Mouse (Mus musculus): ENCODE data around the gene Gstm1. TPM values are rescaled to one million over a fixed set of nuclear protein-coding genes. Genes with fewer than 3 reads are reported as not detected.

The Gstm1 gene
- polyA plus RNA-seq (2016; fragmentation: Nextera tagmentation; extraction: Ambion mirVana), result 45.2 and 46.5 TPM in 2 replicates

GRCm38 (mm10) chr3:108017473-108018189, at the start of gene Gstm1:
Gstm1 (minus strand) TSS chr3:108017973.
- H3K4me2 ChIP-seq (replicated peaks), result peak within 1 kb of the TSS; percentile 72
- 0% methylated on average over 31 of the region's 31 CpGs for WGBS
- H3K27me3 ChIP-seq, result no peaks in the 10 kb centered on the region
- no peaks in the 10 kb centered on the region for H3K9me3 ChIP-seq
- ATAC-seq (ENCODE audit: insufficient number of reproducible peaks, insufficient read depth, low FRiP score, low TSS enrichment), result peak; percentile 99
- peak within 1 kb of the TSS; percentile 30; the same call in 1 of the 2 replicates for H3K9ac ChIP-seq
- peaks cover 14% of the 10 kb centered on the region for H3K4me1 ChIP-seq
- H3K27ac ChIP-seq, result peak within 1 kb of the TSS; percentile 89
- peak within 1 kb of the TSS; percentile 44 for H3K4me3 ChIP-seq
- H3K36me3 ChIP-seq, result no peaks in the 10 kb centered on the region

GRCm38 (mm10) chr3:108067370-108067934, 49.7 kb upstream of the Gstm1 start:
- no peaks in the 10 kb centered on the region for H3K36me3 ChIP-seq
- no peak for ATAC-seq (ENCODE audit: insufficient number of reproducible peaks, insufficient read depth, low FRiP score, low TSS enrichment)
- H3K4me3 ChIP-seq, result no peak overlapping the region
- WGBS, result 77% methylated on average over 6 of the region's 6 CpGs
- H3K9ac ChIP-seq, result no peak overlapping the region
- H3K4me2 ChIP-seq (replicated peaks), result no peak overlapping the region
- H3K4me1 ChIP-seq, result no peaks in the 10 kb centered on the region
- no peak overlapping the region for H3K27ac ChIP-seq
- no peaks in the 10 kb centered on the region for H3K9me3 ChIP-seq
- H3K27me3 ChIP-seq, result 0 out of 2 replicates have a peak, but pooled peaks cover 4% of the 10 kb centered on the region

- Histone ChIP-seq H3K9me3 (no peaks in the 10 kb centered on the region), H3K9ac (no peak overlapping the region), H3K27me3 (0 out of 2 replicates have a peak, but pooled peaks cover 4% of the 10 kb centered on the region), H3K4me3 (no peak overlapping the region), H3K4me2 (replicated peaks) (no peak overlapping the region), H3K36me3 (no peaks in the 10 kb centered on the region), H3K4me1 (no peaks in the 10 kb centered on the region), H3K27ac (no peak overlapping the region)
- no peak for ATAC-seq (ENCODE audit: insufficient number of reproducible peaks, insufficient read depth, low FRiP score, low TSS enrichment)
- WGBS, result 84% methylated on average over 9 of the region's 9 CpGs
Measured at GRCm38 (mm10) chr3:108065551-108065950, 47.8 kb upstream of the Gstm1 start.

DNA sequence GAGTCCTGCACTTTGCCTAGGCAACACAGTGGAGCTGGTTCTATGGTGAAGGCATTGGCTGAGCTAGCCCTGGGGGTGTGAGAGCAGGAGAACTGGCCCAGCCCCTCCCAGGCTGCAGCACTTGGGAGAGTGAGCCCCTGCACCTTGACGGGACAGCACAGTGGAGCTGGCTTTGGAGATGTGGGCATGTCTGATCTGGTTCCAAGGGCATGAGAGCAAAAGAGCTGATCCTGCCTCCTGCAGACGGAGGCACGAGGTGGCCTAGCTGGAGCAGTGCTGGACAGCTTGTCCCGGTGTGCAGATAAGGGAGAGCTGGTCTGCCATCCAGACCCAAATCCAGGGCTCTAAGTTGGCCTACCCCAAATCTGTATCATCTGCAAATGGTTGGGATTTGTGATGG, 46.9 kb upstream of the Gstm1 start:
- Histone ChIP-seq H3K4me2 (replicated peaks) (no peak overlapping the region), H3K27me3 (0 out of 2 replicates have a peak, but pooled peaks cover 4% of the 10 kb centered on the region), H3K9me3 (no peaks in the 10 kb centered on the region), H3K27ac (no peak overlapping the region), H3K36me3 (no peaks in the 10 kb centered on the region), H3K4me1 (no peaks in the 10 kb centered on the region), H3K9ac (no peak overlapping the region), H3K4me3 (no peak overlapping the region)
- 72% methylated on average over 4 of the region's 4 CpGs for WGBS
- ATAC-seq (ENCODE audit: insufficient number of reproducible peaks, insufficient read depth, low FRiP score, low TSS enrichment), result no peak

DNA sequence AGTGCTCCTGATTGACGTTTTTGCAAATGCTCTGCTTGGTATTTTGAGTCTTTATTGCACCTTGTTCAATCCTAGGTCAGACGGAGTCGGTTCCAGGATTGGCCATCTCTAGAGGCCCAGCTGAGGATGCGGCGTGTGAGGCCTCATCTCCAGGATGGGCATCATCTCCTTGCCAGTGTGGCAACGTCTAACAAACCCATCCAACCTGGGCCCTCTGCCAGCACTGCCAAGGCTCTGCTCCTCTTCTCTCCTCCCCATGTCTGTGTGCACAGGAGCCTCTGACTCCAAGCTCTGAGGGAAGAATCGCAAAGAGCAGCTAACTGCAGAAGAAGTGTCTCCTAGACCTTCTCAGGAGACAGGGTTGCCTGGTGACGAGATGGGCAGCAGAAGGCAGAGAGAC, 44.9 kb upstream of the Gstm1 start:
- no peaks in the 10 kb centered on the region for H3K9me3 ChIP-seq
- ATAC-seq (ENCODE audit: insufficient number of reproducible peaks, insufficient read depth, low FRiP score, low TSS enrichment), result no peak
- H3K4me1 ChIP-seq, result no peaks in the 10 kb centered on the region
- no peak overlapping the region for H3K27ac ChIP-seq
- H3K36me3 ChIP-seq, result no peaks in the 10 kb centered on the region
- H3K9ac ChIP-seq, result peak overlapping the region; percentile 30; the same call in 1 of the 2 replicates
- H3K4me3 ChIP-seq, result no peak overlapping the region
- H3K4me2 ChIP-seq (replicated peaks), result no peak overlapping the region
- H3K27me3 ChIP-seq, result 0 out of 2 replicates have a peak, but pooled peaks cover 4% of the 10 kb centered on the region
- WGBS, result 81% methylated on average over 8 of the region's 8 CpGs

- H3K27me3 ChIP-seq, result 0 out of 2 replicates have a peak, but pooled peaks cover 4% of the 10 kb centered on the region
- no peaks in the 10 kb centered on the region for H3K9me3 ChIP-seq
- H3K27ac ChIP-seq, result no peak overlapping the region
- 18% methylated on average over 7 of the region's 7 CpGs for WGBS
- ATAC-seq (ENCODE audit: insufficient number of reproducible peaks, insufficient read depth, low FRiP score, low TSS enrichment), result no peak
- H3K9ac ChIP-seq, result no peak overlapping the region
- H3K36me3 ChIP-seq, result no peaks in the 10 kb centered on the region
- no peak overlapping the region for H3K4me3 ChIP-seq
- H3K4me1 ChIP-seq, result no peaks in the 10 kb centered on the region
- 0 out of 2 replicates have a peak overlapping the region, but pooled peaks have one; percentile 24 for H3K4me2 ChIP-seq (replicated peaks)
Measured at GRCm38 (mm10) chr3:108061420-108061819, 43.6 kb upstream of the Gstm1 start.

DNA sequence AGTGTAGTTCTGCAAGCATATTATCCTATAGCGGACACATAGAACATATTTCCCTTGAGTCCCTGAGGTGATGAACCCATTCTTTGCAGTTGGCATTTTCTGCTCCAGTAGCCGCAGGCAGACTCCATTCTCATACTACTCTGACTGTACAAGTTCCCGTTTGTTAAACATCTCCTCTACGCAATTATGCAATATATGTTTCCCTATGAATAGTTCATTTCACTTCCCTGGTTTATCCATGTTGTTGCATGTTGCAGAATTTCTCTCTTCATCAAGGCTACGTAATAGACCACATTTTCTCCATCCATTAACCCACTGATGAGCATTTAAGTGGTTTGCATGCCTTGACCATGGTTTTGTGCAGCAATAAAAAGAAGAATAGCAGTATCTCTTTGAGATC, 32.7 kb upstream of the Gstm1 start:
- H3K4me3 ChIP-seq, result no peak overlapping the region
- H3K9ac ChIP-seq, result no peak overlapping the region
- H3K4me2 ChIP-seq (replicated peaks), result no peak overlapping the region
- no peak for ATAC-seq (ENCODE audit: insufficient number of reproducible peaks, insufficient read depth, low FRiP score, low TSS enrichment)
- no peaks in the 10 kb centered on the region for H3K36me3 ChIP-seq
- H3K4me1 ChIP-seq, result no peaks in the 10 kb centered on the region
- no peak overlapping the region for H3K27ac ChIP-seq
- no peaks in the 10 kb centered on the region for H3K27me3 ChIP-seq
- H3K9me3 ChIP-seq, result no peaks in the 10 kb centered on the region
- WGBS, result 88% methylated on average over 5 of the region's 5 CpGs

GRCm38 (mm10) chr3:108048306-108048705, 30.5 kb upstream of the Gstm1 start:
- Histone ChIP-seq H3K27me3 (no peaks in the 10 kb centered on the region), H3K9me3 (no peaks in the 10 kb centered on the region), H3K36me3 (no peaks in the 10 kb centered on the region), H3K4me2 (replicated peaks) (no peak overlapping the region), H3K9ac (no peak overlapping the region), H3K27ac (no peak overlapping the region), H3K4me1 (peaks cover 6% of the 10 kb centered on the region; the same call in 1 of the 2 replicates), H3K4me3 (no peak overlapping the region)
- ATAC-seq (ENCODE audit: insufficient number of reproducible peaks, insufficient read depth, low FRiP score, low TSS enrichment), result no peak
- 73% methylated on average over 3 of the region's 3 CpGs for WGBS

DNA sequence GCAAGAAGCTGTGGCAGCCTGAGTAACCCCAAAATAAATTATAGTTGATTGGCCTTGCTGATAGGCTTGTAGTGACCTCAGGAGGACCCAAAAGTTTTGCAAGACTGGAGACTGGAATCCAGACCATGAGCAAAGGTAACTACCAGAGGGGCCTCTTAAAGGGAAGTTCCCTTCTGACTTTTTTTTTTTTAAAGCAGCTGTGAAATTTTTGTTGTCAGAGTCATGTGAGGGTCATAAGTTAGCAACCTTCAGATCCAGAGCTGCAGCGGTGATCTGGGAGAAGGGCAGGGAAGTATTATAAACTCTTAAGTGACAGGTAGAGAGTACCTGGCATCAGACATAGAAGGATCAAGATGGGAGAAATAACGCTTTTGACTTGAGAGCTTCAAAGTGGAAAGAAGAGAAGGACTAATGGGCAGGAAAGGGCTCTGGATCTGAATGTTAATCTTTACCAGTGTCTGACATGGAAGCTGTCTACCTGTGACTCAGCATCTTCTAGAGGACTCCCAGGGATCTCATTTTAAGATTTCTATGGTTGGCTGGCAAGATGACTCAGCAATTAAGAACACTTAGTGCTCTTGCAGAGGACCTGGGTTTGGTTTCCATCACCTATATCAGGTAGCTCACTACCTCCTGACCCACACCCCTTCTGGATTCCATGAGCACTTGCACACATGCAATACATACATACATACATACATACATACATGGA, 29.3 kb upstream of the Gstm1 start:
- no peak for ATAC-seq (ENCODE audit: insufficient number of reproducible peaks, insufficient read depth, low FRiP score, low TSS enrichment)
- no peak overlapping the region for H3K4me3 ChIP-seq
- H3K27me3 ChIP-seq, result no peaks in the 10 kb centered on the region
- peaks cover 6% of the 10 kb centered on the region; the same call in 1 of the 2 replicates for H3K4me1 ChIP-seq
- H3K9me3 ChIP-seq, result no peaks in the 10 kb centered on the region
- H3K9ac ChIP-seq, result no peak overlapping the region
- WGBS, result 88% methylated on average over 2 of the region's 2 CpGs
- no peak overlapping the region for H3K27ac ChIP-seq
- H3K4me2 ChIP-seq (replicated peaks), result no peak overlapping the region
- no peaks in the 10 kb centered on the region for H3K36me3 ChIP-seq

GRCm38 (mm10) chr3:108044394-108045140, 26.8 kb upstream of the Gstm1 start, which contains the start of gene Gstm4:
Gstm4 (minus strand) TSS chr3:108044894.
- Histone ChIP-seq H3K27me3 (no peaks in the 10 kb centered on the region), H3K36me3 (no peaks in the 10 kb centered on the region), H3K4me1 (peaks cover 6% of the 10 kb centered on the region; the same call in 1 of the 2 replicates), H3K9me3 (no peaks in the 10 kb centered on the region), H3K9ac (peak within 1 kb of the TSS; percentile 43), H3K27ac (peak within 1 kb of the TSS; percentile 59; the same call in 1 of the 2 replicates), H3K4me2 (replicated peaks) (peak within 1 kb of the TSS; percentile 73), H3K4me3 (peak within 1 kb of the TSS; percentile 45)
- 8% methylated on average over 29 of the region's 29 CpGs for WGBS
- peak; percentile 92 for ATAC-seq (ENCODE audit: insufficient number of reproducible peaks, insufficient read depth, low FRiP score, low TSS enrichment)

GRCm38 (mm10) chr3:108033156-108033555, 15.4 kb upstream of the Gstm1 start:
- 74% methylated on average over 5 of the region's 5 CpGs for WGBS
- ATAC-seq (ENCODE audit: insufficient number of reproducible peaks, insufficient read depth, low FRiP score, low TSS enrichment), result no peak

More at GRCm38 (mm10) chr3:108033156-108033555, 15.4 kb upstream of the Gstm1 start:
- Histone ChIP-seq H3K4me3 (no peak overlapping the region), H3K4me1 (no peaks in the 10 kb centered on the region), H3K27me3 (no peaks in the 10 kb centered on the region), H3K9ac (no peak overlapping the region), H3K9me3 (no peaks in the 10 kb centered on the region), H3K36me3 (no peaks in the 10 kb centered on the region), H3K4me2 (replicated peaks) (no peak overlapping the region), H3K27ac (no peak overlapping the region)
